Mouse (Mus musculus): ENCODE results near the gene Srd5a2. TPM values are rescaled to one million over a fixed set of nuclear protein-coding genes. Genes with fewer than 3 reads are reported as not detected.

Srd5a2 gene
- polyA plus RNA-seq, 1 experiment from 2014 or later, result not detected

DNA sequence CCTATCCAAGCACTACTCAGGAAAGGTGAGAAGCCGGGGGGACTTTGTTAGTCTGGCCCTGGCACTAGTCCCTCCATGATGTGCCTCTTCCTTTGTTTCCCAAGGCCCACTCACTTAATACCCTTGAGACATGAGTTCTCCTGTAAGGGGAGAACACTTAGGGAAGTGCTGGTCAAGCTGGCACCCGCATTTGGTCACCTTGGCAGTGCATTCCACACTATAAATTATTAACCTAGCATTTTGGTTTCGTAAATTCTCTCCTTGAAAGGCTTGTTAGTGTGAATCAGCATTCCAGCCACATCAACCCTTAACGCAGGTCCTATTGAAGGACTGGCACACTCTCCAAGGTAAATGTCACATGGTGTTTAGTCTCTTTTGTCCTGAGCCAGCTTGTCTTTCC lies 61.8 kb downstream of the Srd5a2 start:
- no peak for DNase-seq (ENCODE audit: low spot score)

DNA sequence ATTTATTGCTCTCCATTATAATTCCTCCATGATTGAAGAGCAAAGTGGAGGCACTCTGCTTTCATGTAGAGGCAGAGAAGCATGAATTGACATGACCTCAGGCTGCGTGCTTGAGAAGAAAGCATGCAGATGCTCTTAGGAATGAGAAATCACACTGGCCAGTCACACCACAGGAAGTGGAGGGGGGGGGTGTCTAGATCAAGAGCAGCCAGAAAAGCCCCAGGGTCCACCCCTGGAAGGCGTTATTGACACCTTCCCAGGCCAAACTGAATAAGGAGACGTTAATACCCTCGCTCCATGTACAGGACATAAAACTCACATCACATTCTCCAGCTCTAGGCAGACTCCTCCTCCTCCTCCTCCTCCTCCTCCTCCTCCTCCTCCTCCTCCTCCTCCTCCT lies 63.2 kb downstream of the Srd5a2 start:
- no peak for DNase-seq (ENCODE audit: low spot score)

DNA sequence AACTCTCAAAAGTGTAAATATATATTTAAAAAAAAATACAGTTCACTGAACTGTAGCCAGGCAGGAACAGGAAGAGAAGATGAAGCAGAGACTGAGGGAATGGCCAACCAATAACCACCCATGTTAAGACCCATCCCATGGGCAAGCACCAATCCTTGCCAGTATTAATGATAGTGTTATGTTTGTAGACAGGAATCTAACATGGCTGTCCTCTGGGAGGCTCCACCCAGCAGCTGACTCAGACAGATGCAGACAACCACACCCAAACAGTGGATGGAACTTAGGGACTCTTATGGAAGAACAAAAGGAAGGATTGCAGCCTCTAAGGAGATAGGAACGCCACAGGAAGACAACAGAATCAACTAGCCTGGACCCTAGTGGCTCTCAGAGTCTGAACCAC lies 64.8 kb downstream of the Srd5a2 start:
- no peak for DNase-seq (ENCODE audit: low spot score)

DNA sequence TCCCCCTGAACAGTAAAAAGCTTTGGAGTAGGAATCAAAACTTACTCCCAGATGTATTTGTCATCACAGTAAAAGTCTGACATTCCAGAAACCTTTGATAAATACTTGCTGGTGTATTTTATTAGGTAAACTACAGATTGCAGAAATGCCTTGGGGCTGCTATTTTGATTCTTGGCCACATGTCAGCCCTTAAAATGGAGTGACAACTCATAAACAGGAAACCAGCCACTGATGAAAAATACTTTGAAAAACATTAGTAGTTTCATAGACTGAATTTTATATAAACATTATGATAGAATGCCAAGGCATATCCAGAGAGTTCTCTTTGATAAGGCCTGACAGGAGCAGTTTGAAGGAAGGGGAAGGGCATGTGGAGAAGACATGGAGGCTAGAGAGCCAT lies 71.7 kb downstream of the Srd5a2 start:
- DNase-seq (ENCODE audit: low spot score), result no peak

DNA sequence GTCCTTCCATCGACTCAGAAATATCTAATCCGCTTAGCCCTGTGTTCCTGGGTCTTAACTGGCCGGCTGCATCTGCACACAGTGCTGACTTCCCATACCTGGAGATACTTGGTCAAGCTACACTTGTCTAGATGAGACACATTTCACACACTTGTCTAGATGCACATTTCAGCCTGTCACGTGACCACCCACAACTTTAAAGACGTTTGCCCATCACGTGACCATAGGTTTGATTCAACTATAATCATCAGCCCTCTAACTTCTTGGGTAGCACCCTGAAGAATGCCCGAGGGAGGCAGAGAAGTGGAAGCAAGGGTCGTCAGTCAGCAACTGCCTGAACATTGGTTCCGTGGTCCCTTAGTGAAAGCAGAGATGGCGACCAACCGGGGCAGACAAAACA lies 75.1 kb downstream of the Srd5a2 start:
- DNase-seq (ENCODE audit: low spot score), result no peak

DNA sequence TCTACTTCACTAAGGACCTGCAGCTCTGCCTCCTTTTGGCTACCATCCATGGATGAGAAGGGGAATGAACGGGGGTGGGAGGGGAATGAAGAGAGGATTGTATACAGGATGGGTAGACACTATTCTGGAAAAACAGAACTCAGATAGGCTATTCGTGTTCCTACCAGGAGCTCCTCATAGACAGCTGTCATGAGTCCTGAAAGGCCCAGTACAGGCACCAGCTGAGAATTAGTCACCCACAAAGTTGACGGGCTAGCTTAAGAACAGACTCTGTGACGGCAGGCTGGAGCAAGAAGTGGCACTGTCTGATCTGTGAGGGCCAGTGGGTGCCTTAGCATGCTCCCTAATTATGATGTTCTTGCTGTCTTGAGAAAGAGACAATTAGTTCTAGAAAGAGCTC lies 76.4 kb downstream of the Srd5a2 start:
- DNase-seq (ENCODE audit: low spot score), result no peak

DNA sequence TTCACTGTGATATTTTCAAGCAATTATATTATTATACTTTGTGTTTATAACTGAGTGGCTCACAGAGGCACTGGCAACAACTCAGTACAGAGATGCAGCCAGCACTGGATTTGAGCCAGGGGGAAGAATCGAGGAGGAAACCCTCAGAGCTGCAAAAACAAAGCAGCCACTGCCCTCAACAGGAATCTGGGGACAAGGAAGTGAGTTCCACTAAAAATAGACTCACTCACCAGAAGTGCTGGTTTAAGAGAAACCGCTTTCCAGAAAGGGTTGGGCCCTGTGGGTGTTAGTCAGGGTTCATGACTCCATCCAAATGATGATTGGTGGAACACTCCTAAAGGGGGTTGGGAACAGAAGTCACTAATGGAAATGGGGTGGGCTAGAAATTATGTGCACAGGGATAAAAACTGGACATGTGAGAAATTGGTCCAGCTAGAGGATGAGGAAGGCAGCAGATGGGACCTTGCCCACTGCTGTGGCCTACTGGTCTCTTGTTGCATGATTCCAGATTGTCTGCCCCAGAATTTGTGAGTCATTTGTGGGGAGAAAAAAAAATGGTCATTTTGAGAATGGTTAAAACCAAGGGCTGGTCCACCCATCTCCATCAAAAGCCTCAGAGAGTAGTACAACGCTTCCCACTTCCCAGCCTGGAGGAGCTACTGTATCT lies 77.2 kb downstream of the Srd5a2 start:
- DNase-seq (ENCODE audit: low spot score), result no peak

Other genes with a start within 250 kb of the Srd5a2 start
- gene Ehd3, start 243.8 kb downstream of the Srd5a2 start, polyA plus RNA-seq (2015; fragmentation: Nextera tagmentation; extraction: Ambion mirVana), result 3.7 and 4.6 TPM in 2 replicates
- gene Xdh, start 97.7 kb downstream of the Srd5a2 start, polyA plus RNA-seq (2015; fragmentation: Nextera tagmentation; extraction: Ambion mirVana), result 7.1 and 8.5 TPM in 2 replicates
- 95.1 and 98.0 TPM in 2 replicates for gene Memo1, start 247.6 kb upstream of the Srd5a2 start, polyA plus RNA-seq (2015; fragmentation: Nextera tagmentation; extraction: Ambion mirVana)